Mouse (Mus musculus) thymus, postnatal 36 days (tissue): ENCODE data around the gene Aven.
"Not testable (repeated sequence)": the region's sequence is repeated elsewhere in the genome, so short reads cannot be mapped to it uniquely, and the experiment has no call there.

ENCODE experiments used
- DNase-seq, 2 experiments: peaks; one replicate each; pipeline ENCODE4 v3.0.0; 2022; ENCODE audit warnings: mixed read lengths in 2 of 2

Gene Aven

DNA sequence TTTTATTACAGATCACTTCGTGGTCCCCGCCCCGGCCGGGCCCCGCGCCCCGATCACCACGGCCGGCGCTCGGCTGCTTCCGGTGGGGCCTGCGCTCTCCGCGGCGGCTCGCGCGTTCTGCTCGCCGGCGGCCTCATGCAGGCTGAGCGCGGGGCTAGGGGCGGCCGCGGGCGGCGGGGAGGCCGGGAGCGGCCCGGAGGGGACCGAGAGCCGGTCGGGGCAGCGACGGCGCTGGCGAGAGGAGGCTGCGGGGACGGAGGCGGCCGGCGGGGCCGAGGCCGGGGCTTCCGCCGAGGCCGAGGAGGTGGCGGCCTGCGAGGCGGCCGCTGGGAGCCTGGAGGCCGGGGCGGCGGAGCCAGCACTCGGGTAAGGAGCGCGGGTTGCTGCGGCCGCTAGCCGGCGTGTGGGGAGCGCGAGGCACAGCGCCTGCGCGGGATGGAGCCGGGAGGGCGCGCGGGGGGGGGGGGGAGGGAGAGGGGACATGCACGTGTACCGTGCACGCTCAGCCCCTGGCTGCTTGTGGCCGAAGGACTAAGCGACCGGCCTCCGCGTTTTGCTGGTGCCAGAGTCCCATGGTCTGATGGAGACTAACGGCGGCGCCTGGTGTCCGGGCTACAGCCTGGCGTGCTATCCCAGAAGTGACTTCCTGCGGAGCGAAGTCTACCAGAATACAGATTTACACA is at the start of gene Aven:
TSS of gene Aven (plus strand) at position 109 of the 683 bp plus-strand sequence.
- DNase-seq: peak; percentile 78 to 79

GRCm38 (mm10) chr2:112443491-112443890 is 49.3 kb upstream of the Aven start:
- DNase-seq: no peak

GRCm38 (mm10) chr2:112445511-112445910 is 47.3 kb upstream of the Aven start:
- no peak for DNase-seq

DNA sequence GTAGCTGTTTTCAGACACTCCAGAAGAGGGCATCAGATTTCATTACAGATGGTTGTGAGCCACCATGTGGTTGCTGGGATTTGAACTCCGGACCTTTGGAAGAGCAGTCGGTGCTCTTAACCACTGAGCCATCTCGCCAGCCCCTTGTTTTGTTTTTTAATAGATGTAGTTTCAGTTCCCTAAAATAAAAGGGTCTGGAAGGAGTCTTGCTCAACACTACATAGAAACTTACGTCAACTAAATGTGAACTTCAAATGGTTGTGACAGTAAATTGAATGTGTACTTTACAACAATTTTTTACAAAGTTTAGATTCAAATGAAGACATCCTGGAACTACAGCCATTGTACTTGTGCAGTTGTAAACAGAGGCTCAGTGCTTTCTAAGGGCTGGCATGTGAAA is 44.7 kb upstream of the Aven start:
- not testable (repeated sequence) for DNase-seq

DNA sequence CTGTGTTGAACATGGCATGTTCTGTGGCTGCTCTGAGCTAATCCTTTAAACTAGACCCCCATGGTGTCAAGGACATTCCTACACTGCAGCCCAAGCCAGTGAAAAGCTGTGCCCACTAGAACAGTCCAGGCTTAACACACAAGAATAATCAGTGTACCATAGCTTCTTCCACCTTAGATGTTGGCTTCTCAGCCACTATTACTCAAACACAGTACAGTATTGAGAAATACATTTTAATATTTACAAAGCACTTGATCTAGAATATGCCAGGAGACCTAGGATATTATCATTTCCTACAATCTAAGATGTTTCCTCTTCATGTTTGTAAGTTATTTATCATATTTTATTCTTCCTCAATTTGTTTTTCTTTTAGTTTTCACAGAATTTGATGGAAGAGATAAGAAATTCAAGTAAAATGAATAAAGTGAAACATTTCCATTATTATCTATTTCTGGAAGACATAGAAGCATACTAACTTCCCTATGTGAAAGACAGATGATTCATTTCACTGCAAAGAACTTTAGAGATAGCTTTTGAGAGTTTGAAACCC is 44.2 kb upstream of the Aven start:
- DNase-seq: no peak

DNA sequence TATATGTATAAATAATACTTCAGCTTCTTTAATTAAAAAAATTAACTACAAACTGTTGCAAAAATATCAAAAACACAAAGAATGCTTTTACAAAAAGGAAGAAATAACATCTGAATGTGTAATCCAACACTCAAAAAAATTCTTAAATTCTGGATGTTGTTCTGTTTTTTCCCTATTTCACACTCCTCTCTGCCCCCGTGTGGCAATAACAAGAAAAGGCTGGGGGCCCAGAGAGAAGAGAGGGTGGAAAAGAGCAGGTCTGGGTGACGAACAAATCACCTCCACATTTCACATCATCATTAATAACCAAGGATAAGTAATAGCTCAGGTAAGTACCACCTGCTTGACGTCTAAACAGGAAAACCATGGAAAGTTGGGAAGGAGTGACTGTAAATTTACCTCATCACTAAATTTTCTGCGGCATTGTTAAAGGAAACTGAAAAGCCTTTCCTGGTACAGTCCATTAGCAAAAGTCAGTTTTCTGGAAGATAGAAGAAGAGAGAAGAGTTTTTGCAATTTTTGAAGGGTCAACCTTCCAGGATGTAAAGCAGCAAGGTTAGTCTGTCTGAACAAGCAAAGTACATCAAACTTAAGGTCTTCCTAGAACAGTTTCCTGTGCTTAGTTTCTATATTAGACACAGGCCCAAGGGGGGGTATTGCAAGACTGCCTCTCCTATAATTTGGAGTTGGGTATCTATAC is 43.0 kb upstream of the Aven start:
- peak; percentile 8 to 9 for DNase-seq

DNA sequence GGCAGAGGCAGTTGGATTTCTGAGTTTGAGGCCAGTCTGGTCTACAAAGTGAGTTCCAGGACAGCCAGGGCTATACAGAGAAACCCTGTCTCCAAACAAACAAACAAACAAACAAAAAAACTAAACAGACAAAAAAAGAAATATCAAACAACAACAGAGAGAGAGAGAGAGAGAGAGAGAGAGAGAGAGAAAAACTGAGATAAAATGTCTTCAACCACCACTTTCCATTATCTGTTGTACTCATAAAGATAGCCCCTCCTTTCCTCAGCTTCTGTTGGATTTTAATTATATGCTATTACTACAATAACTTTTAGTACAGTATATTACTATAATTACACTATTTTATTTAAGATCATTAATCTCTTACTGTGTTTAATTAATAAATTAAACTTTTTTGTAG is 40.3 kb upstream of the Aven start:
- DNase-seq: not testable (repeated sequence)

GRCm38 (mm10) chr2:112454125-112454861 is 38.5 kb upstream of the Aven start:
- DNase-seq: no peak

GRCm38 (mm10) chr2:112454862-112455564 is 37.8 kb upstream of the Aven start, which contains the start of gene Emc7:
Emc7 (plus strand) TSS chr2:112454997.
- peak; percentile 96 for DNase-seq

DNA sequence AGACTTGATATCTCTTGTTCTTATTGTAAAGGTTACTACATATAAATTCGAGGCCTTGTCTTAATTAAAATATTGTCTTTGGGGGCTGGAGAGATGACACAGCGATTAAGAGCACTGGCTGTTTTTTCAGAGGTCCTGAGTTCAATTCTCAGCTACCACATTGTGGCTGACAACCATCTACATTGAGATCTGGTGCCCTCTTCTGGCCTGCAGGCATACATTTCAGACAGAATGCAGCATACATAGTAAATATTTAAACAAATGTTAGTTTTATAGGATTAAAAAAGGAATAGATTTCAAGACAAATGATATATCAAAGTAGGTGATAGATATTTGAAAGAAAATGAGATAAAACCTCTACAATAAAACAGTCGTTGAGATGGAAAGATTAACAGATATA is 32.2 kb upstream of the Aven start:
- DNase-seq: no peak

DNA sequence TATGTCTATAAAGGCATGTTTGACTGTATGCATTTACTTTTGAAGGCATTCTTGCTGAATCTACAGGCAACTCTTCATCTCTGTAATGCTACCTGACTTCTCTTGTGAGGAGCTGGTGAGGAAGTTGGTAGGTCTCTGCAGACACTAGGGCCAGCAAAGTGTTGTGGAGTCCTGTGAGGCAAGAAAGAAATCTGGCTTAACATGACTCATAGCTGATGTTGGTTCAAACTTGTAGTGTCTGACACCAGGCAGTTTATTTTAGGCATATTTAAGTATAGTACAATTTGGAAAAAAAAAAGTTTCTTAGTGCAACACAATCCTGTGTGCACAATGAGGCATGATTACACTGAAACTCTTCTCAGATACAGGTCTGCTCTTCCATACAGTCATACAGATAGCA is 23.2 kb upstream of the Aven start:
- no peak for DNase-seq

DNA sequence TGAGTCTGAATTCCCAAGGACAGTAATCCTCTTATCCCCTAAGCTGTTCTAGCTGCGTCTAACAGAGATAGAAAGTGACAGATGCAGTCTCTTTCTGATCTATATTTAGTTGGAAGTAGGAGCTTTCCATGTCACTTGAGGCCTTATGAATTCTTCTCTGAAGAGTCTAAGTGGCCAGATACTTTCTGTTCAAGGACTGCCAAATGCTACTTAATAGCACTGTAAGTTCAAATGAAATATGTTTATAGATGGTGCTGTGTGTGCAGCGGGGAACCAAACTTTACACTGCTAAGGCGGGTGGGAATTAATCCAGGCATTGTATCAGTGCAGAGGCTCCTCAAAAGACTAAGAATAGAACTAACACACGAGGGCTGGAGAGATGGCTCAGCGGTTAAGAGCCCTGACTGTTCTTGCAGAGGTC is 21.8 kb upstream of the Aven start:
- no peak for DNase-seq

- DNase-seq: no peak
These were observed 20.7 kb upstream of the Aven start for GRCm38 (mm10) chr2:112472076-112472475.

DNA sequence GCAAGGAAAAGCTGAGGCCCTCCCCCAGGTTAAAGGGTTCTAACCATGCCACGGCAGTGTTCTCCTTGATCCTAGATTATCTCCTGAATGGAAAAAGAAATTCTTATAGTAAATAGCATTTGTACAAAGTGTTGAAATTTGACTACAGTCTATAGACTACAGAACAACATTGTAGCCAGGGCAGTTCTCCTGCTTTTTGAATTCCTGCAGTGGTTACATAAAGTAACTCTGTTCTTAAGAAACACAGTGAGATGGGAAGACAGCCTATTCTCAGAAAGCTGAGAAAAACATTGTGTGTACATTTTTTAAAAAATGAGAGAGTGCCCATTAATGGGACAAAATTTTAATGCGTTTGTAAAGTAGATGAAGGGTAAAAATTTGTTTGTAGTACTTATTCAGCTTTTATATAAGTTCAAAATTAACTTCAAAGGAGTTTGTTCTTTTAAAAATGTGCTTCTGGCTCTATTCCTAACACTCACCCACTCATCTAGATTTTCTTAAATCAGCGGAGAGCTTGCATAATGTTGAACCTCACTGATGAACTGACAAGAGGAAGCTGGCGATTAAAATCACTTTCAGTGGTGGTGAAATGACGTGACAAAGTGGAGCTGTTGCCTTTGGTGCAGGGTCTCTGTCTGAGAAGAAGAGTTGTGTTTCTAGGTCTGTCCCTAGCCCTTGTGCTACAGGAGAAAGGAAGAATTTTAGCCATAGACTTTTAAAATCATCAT is 17.6 kb upstream of the Aven start:
- DNase-seq: no peak

- DNase-seq: no peak
These were observed 16.2 kb upstream of the Aven start for GRCm38 (mm10) chr2:112476554-112476953.

- no peak for DNase-seq
These were observed 12.1 kb upstream of the Aven start, which contains the start of gene Chrm5 for GRCm38 (mm10) chr2:112480669-112481068. Chrm5 (minus strand) TSS chr2:112480769.

GRCm38 (mm10) chr2:112481564-112481963 is 11.2 kb upstream of the Aven start:
- no peak for DNase-seq

DNA sequence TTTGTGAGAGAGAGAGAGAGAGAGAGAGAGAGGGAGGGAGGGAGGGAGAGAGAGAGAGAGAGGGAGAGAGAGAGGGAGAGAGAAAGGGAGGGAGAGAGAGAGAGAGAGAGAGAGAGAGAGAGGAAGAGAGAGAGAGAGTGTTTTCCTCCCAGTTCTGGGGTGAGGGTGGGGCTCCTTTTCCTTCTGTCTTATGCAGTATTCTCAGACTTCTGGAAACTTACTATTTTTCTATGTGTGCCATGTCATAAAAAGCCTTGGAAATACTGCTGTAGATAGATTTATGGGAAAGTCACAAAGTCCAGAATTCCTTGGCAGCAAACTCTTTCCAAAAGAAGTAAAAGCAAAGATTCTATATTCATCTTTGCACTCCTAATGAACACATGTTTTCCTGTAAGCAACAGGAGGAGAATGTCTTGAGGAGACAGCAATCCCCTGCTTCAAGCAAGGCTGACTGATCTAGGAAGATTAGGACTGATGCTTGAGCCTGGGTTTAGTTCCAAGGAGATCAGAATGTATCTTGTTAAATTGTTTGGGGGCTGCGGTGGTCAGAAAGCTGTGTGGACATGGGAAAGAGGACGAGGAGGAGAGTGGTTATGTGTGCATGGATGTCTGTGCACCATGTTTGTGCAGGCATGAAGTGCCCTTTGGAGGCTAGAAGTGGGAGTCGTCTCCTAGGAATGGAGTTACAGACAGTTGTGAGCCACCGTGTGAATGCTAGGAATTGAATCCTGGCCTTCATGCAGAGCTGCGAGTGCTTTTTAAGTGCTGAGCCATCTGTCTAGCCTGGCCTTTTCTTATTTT is 10.0 kb upstream of the Aven start:
- no peak for DNase-seq

DNA sequence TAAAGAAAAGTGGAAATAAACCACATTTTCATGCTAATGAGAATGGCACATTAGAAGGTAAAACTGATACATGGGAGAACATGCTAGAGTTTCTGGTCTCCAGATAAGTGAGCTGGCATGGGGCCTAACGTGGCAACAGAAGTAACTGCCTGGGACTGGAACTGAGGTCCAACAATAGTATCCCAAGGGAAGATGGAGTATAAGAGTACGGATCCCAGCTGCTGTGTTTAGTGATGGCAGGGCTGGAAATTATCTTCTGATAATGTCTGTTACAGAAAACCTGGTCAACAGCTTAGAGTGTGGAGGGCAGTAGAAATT is 9.5 kb upstream of the Aven start:
- no peak for DNase-seq

GRCm38 (mm10) chr2:112484886-112485285 is 7.9 kb upstream of the Aven start:
- no peak for DNase-seq

DNA sequence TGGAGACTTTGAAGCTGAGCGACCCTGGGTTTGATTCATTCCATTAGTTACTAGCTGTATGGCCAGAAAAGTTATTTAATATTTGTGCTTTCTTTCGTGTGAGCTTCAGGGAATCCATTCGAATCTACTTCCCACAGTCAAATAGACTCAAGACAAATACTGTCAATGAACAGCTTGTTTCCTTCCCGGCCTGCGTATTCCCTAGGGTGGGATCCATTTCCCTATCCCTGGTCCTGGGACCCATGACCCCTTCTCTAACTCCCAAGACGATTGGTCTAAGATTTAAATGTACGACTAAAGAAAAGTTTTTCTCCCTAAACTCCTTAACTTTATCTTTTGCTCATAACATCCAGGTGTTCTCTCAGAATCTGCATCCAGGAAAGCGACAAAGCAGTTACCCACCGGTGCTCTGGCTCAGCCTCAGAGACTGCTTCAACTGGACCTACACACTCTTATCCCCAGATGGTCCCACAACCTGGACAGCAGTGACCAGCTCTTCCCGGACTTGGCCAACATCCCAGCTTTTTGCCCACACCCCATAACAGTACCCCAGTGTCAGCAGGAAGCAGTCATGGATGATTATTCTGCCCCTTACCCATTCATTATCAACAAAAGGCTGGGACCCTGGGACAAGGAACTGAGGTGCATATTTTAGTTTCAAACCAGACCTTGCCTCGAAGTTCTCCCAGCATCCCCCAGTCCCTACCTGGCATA is 2.1 kb upstream of the Aven start:
- DNase-seq: no peak
